Mouse (Mus musculus): Measurements from ENCODE around the gene Tbx15.

- TF ChIP-seq CTCF (IDR thresholded peaks at IDR 0.05; ENCODE audit: control insufficient read depth, insufficient read depth, insufficient replicate concordance, low read depth, low read length), result no peak
- no peak for TF ChIP-seq POLR2A (IDR thresholded peaks at IDR 0.05; ENCODE audit: control insufficient read depth, low read depth, low read length)
These were observed 48.1 kb downstream of the Tbx15 start for GRCm38 (mm10) chr3:99288302-99288701.
